Mouse (Mus musculus) liver, adult 2 months (tissue): ENCODE results near the gene Elovl6. TPM values are rescaled to one million over a fixed set of nuclear protein-coding genes. Genes with fewer than 3 reads are reported as not detected.

Experiments used
- DNase-seq: peaks from one replicate; pipeline ENCODE4 v3.0.0-alpha.2; 2011; ENCODE audit warnings: low read depth, low spot score; ENCODE audit errors: extremely low read depth
- H3K27ac ChIP-seq: fragments of 200-500 bp; replicated peaks from 2 replicates; pipeline ENCODE4 v1.5.1; 2012; ENCODE audit warnings: low read depth, mild to moderate bottlenecking, control low read depth, inconsistent platforms, low read length; ENCODE audit not compliant: insufficient read depth
- H3K27me3 ChIP-seq: fragments of 200-500 bp; 2 replicates; pipeline ENCODE4 v1.6.1; 2012; ENCODE audit warnings: mild to moderate bottlenecking, moderate library complexity, low read length, inconsistent platforms; ENCODE audit not compliant: control insufficient read depth, insufficient read depth
- H3K36me3 ChIP-seq: fragments of 200-500 bp; 2 replicates; pipeline ENCODE4 v1.6.1; 2012; ENCODE audit warnings: low read length, inconsistent platforms; ENCODE audit not compliant: control insufficient read depth, insufficient read depth
- H3K4me1 ChIP-seq: fragments of 200-500 bp; 2 replicates; pipeline ENCODE4 v1.6.1; 2011; ENCODE audit warnings: low read length; ENCODE audit not compliant: control insufficient read depth, insufficient read depth
- H3K4me3 ChIP-seq: fragments of 200-500 bp; 2 replicates; pipeline ENCODE4 v1.5.1; 2011; ENCODE audit warnings: low read depth, mild to moderate bottlenecking, control low read depth, low read length, moderate library complexity; ENCODE audit not compliant: insufficient read depth
- H3K79me2 ChIP-seq: fragments of 200-500 bp; 2 replicates; pipeline ENCODE4 v1.6.1; 2012; ENCODE audit warnings: inconsistent platforms, mild to moderate bottlenecking, low read length, moderate library complexity; ENCODE audit not compliant: control insufficient read depth, insufficient read depth
- H3K9ac ChIP-seq: fragments of 200-500 bp; 2 replicates; pipeline ENCODE4 v1.6.1; 2012; ENCODE audit warnings: low read depth, mild to moderate bottlenecking, control low read depth, inconsistent platforms, low read length
- CTCF ChIP-seq: fragments of 200-500 bp; IDR thresholded peaks from 2 replicates; pipeline ENCODE4 v1.5.1; 2011; ENCODE audit warnings: low read depth, low read length, control low read depth
- POLR2A ChIP-seq: fragments of 200-500 bp; IDR thresholded peaks from 2 replicates; pipeline ENCODE4 v1.6.1; 2011; ENCODE audit warnings: low read length, control low read depth; ENCODE audit not compliant: insufficient read depth; ENCODE audit errors: extremely low read depth
- WGBS: fragments of 180-500 bp; shearing (Covaris S2); methylation state at CpG from one replicate; pipeline ENCODE4 v1.1.7; 2018; 5-methylcytosine and 5-hydroxymethylcytosine counted together
- polyA plus RNA-seq: library from polyadenylated mRNA; depleted of rRNA; stranded (reverse); fragments of >200 nt; gene quantifications from 2 replicates; pipeline ENCODE4 v1.2.3, GENCODE M21; 2012
- total RNA-seq: library from RNA; depleted of rRNA; stranded (reverse); fragments of >200 nt; gene quantifications from 2 replicates; pipeline ENCODE4 v1.2.3, GENCODE M21; 2014

Elovl6 gene
- total and polyA plus RNA-seq, 2 experiments, result 44.3 to 70.5 TPM

GRCm38 (mm10) chr3:129545228-129545627 lies 13.1 kb downstream of the Elovl6 start:
- no peaks in the 10 kb centered on the region for H3K27me3 ChIP-seq
- DNase-seq, result no peak
- H3K36me3 ChIP-seq, result peaks cover 47% of the 10 kb centered on the region
- peaks cover 16% of the 10 kb centered on the region for H3K4me1 ChIP-seq
- WGBS, result 33% methylated on average over 1 of the region's 1 CpGs
- no peak overlapping the region for H3K9ac ChIP-seq
- peaks cover 15% of the 10 kb centered on the region; the same call in 1 of the 2 replicates for H3K79me2 ChIP-seq
- H3K27ac ChIP-seq, result no peak overlapping the region
- TF ChIP-seq POLR2A, result no peak
- no peak for TF ChIP-seq CTCF
- H3K4me3 ChIP-seq, result no peak overlapping the region

DNA sequence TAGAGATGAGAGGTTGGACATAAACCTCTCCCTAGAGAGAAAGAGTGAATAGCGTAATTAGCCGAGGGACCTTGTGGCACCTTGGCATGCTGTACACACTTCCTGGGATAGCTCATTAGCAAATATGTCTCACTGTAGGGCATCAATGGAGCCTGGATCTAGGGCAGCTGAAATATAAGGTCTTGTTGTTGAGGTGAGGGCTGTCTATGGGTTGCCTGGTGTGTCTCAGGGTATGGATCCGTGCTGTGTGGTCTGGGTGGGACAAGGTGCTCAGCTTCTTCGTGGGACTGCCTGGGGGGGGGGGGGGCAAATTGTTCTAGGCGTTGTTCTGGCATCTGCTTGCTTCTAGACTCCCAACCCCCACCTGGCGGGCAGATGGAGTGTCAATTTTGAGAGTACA lies 13.6 kb downstream of the Elovl6 start:
- peaks cover 17% of the 10 kb centered on the region; the same call in 1 of the 2 replicates for H3K79me2 ChIP-seq
- peaks cover 47% of the 10 kb centered on the region for H3K36me3 ChIP-seq
- no peak overlapping the region for H3K9ac ChIP-seq
- H3K27ac ChIP-seq, result no peak overlapping the region
- H3K27me3 ChIP-seq, result no peaks in the 10 kb centered on the region
- H3K4me1 ChIP-seq, result peaks cover 15% of the 10 kb centered on the region
- no peak overlapping the region for H3K4me3 ChIP-seq
- TF ChIP-seq POLR2A (no peak), CTCF (no peak)
- DNase-seq, result no peak
- 54% methylated on average over 6 of the region's 6 CpGs for WGBS

GRCm38 (mm10) chr3:129547837-129548435 lies 15.8 kb downstream of the Elovl6 start:
- peak; percentile 69 for DNase-seq
- TF ChIP-seq CTCF (no peak), POLR2A (no peak)
- no peak overlapping the region for H3K4me3 ChIP-seq
- peaks cover 13% of the 10 kb centered on the region; the same call in 1 of the 2 replicates for H3K79me2 ChIP-seq
- peaks cover 21% of the 10 kb centered on the region for H3K4me1 ChIP-seq
- no peaks in the 10 kb centered on the region for H3K27me3 ChIP-seq
- H3K27ac ChIP-seq, result peak overlapping the region; percentile 70
- whole genome bisulfite sequencing, result 29% methylated on average over 8 of the region's 8 CpGs
- H3K36me3 ChIP-seq, result peaks cover 41% of the 10 kb centered on the region
- no peak overlapping the region for H3K9ac ChIP-seq

DNA sequence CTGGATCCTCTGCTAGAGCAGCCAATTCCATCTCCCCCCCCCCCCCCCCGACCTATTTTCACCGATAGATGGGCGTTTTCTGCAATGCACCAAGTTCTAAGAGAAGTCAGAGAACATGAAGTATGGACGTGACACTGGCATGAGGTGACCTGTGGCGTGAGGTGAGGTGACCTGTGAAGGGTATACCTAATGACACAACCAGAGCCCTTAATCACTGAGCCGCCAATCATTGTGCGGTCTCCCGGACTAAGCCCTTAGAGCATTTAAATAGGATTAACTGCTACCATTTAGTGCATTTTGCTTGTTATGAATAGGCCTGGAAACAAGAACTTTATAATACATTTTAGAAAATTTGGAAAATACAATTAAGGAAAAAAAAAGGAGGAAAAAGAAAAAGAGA lies 16.6 kb downstream of the Elovl6 start:
- Histone ChIP-seq H3K36me3 (peaks cover 33% of the 10 kb centered on the region), H3K27ac (no peak overlapping the region), H3K27me3 (no peaks in the 10 kb centered on the region), H3K9ac (no peak overlapping the region), H3K4me1 (peaks cover 21% of the 10 kb centered on the region), H3K79me2 (peaks cover 10% of the 10 kb centered on the region; the same call in 1 of the 2 replicates), H3K4me3 (no peak overlapping the region)
- TF ChIP-seq POLR2A (no peak), CTCF (no peak)
- 83% methylated on average over 8 of the region's 8 CpGs for WGBS
- DNase-seq, result no peak

- no peaks in the 10 kb centered on the region for H3K27me3 ChIP-seq
- DNase-seq, result peak; percentile 70
- H3K79me2 ChIP-seq, result peaks cover 8% of the 10 kb centered on the region; the same call in 1 of the 2 replicates
- peak overlapping the region; percentile 37 for H3K27ac ChIP-seq
- no peak overlapping the region for H3K9ac ChIP-seq
- TF ChIP-seq CTCF, result no peak
- no peak for TF ChIP-seq POLR2A
- 29% methylated on average over 5 of the region's 5 CpGs for WGBS
- H3K36me3 ChIP-seq, result peaks cover 29% of the 10 kb centered on the region
- peaks cover 20% of the 10 kb centered on the region for H3K4me1 ChIP-seq
- no peak overlapping the region for H3K4me3 ChIP-seq
Measured at GRCm38 (mm10) chr3:129549546-129549945, 17.4 kb downstream of the Elovl6 start.

DNA sequence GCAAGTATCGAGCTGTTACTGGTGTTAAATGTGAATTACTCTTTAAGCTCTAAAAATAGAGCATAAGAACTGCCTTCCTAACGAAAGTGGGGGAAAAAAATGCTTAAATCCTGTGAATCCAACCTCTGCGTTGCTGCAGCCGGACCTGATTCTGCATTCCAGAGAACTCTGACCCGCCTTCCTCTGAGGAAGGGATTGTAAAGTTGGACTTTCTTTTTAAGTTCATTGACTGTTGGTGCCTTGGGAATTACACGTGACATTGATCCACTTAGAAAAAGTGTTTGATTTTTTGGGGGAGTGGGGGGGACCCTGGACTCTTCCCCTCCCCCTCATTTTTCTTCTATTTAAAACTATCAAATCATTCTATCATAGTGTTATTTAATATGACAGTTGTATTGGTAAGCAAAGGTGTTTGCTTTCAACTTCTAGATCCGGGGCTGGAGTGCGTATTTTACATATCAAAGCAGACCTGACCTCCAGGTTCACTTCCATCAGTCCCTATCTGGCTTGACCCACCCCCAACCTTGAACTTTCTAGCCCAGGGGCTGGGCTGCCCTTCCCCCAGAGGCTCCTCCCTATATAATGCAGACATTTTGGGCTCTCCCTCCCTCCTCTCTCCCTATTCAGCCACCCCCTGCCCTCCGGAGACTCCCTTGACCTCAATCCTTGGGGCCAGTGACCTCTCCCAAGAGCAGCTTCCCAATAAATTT lies 19.6 kb downstream of the Elovl6 start:
- H3K4me3 ChIP-seq, result no peak overlapping the region
- H3K27me3 ChIP-seq, result no peaks in the 10 kb centered on the region
- TF ChIP-seq CTCF (no peak), POLR2A (no peak)
- H3K9ac ChIP-seq, result no peak overlapping the region
- H3K36me3 ChIP-seq, result peaks cover 30% of the 10 kb centered on the region
- DNase-seq, result no peak
- peaks cover 9% of the 10 kb centered on the region; the same call in 1 of the 2 replicates for H3K79me2 ChIP-seq
- H3K27ac ChIP-seq, result no peak overlapping the region; the same call in 1 of the 2 replicates
- WGBS, result 38% methylated on average over 9 of the region's 9 CpGs
- H3K4me1 ChIP-seq, result peaks cover 20% of the 10 kb centered on the region
